Mouse (Mus musculus) liver, embryonic 14.5 days (tissue): ENCODE data around the gene Adamts20.

ENCODE experiments used
- CTCF ChIP-seq: IDR thresholded peaks from 2 replicates; pipeline ENCODE4 v1.5.1; 2016; ENCODE audit warnings: antibody characterized with exemption, low read depth, control low read depth
- EP300 ChIP-seq: IDR thresholded peaks from 2 replicates; pipeline ENCODE4 v1.6.1; 2016; ENCODE audit warnings: antibody characterized with exemption, low read depth

GRCm38 (mm10) chr15:94495936-94496335, 30.7 kb upstream of the Adamts20 start:
- peak; percentile 18; the same call in 1 of the 2 replicates for TF ChIP-seq CTCF
- no peak for TF ChIP-seq EP300
